Mouse (Mus musculus): ENCODE data around the gene Ank2.
"Not testable (repeated sequence)": the region's sequence is repeated elsewhere in the genome, so short reads cannot be mapped to it uniquely, and the experiment has no call there.

Gene Ank2

DNA sequence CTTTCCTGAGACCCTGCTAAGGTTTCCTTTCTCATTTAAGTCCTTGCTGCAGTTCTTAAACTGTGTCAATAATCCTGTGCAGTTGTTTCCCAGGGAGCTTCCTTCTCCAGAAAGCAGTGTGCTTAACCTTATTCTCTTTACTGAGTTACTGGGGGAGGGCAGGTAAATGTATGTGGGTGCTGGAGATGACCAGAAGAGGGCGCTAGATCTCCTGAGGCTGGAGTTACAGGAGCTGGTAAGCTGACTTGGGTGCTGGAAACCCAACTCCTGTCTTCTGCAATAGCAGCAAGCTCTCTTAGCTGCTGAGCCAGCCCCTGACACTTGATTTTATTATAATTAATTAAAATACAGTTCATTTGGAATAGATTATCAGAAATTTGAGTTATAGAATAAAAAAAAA lies 84.7 kb downstream of the Ank2 start:
- no peak for DNase-seq (ENCODE audit: low spot score)

- DNase-seq (ENCODE audit: low spot score), result no peak
Measured at GRCm38 (mm10) chr3:127408684-127409550, 90.2 kb downstream of the Ank2 start.

- DNase-seq (ENCODE audit: low spot score), result no peak
Measured at GRCm38 (mm10) chr3:127407868-127408574, 91.1 kb downstream of the Ank2 start.

DNA sequence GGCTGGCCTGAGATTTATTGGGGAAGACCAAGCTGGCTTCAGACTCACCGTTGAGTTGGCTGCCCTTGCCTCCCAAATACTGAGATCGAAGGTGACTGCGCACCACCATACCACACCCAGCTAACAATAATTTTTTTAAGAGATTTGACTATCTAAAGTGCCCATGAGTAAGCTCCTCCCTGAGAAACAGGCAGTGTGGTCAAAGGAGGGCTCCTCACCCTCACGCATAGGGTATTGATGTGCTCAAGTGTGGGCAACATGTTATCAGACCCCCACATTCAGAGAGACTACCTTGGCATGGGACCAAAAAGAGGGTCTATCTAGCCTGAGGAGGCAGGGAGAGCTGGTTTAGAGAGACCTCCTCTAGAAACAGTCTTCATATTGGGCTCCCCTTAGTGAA lies 92.3 kb downstream of the Ank2 start:
- DNase-seq (ENCODE audit: low spot score), result no peak

GRCm38 (mm10) chr3:127404371-127404770 lies 94.8 kb downstream of the Ank2 start:
- no peak for DNase-seq (ENCODE audit: low spot score)

- DNase-seq (ENCODE audit: low spot score), result no peak
Measured at GRCm38 (mm10) chr3:127400976-127401375, 98.2 kb downstream of the Ank2 start.

DNA sequence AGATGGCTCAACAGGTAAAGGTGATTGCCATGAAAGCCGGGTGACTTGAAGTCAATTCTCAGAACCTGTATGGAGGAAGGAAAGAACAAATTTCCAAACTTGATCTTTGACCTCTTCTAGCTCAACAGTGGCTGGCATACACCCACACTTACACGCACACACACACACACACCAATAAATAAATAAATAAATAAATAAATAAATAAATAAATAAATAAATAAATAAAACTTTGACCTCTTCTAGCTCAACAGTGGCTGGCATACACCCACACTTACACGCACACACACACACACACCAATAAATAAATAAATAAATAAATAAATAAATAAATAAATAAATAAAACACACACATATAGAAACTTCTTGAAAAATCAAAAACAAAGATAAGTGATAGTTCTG lies 98.7 kb downstream of the Ank2 start:
- not testable (repeated sequence) for DNase-seq (ENCODE audit: low spot score)

DNA sequence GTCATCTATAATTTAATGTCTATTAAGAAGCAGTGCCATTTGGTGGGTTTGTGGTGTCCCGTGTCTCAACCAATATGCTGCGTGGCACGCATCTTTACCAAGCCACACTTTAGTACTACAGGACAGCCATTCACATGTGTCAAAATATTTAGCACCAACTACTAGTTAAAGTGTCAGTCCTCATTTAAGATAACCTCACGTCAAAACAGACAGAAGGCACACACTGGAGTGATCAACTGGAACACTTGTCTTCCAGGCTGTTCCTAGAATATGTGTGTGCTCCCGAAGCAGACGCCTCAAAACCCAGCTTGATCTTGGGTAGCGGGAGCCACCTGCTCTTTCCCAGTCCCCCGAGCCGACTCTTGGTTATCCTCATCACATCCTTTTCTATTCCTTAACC lies 101.4 kb downstream of the Ank2 start:
- DNase-seq (ENCODE audit: low spot score), result no peak

- DNase-seq (ENCODE audit: low spot score), result no peak
Measured at GRCm38 (mm10) chr3:127395202-127395601, 103.9 kb downstream of the Ank2 start.

DNA sequence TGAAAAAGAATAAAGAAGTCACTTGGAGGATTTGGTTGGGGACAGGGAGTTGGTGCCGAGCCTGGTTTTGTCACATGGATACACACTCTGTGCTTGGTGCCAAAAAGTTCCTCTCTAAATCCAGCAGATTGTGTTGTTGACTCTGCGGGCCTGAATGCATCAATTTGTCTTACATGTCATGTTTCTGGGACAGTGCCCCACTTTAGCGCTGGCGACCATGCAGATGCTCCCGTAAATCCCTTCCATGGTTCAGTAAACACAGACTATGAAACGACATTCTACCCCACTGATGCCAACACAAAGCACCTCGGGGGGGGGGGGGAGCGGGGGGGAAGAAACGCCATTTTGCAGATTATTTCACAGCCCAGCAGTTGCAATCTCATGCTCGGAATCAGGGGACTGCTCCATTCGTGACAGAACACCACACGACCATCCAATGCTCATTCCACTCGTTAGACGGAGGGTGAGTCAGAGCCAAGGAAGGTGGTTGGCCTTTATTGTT lies 112.1 kb downstream of the Ank2 start:
- DNase-seq (ENCODE audit: low spot score), result no peak

DNA sequence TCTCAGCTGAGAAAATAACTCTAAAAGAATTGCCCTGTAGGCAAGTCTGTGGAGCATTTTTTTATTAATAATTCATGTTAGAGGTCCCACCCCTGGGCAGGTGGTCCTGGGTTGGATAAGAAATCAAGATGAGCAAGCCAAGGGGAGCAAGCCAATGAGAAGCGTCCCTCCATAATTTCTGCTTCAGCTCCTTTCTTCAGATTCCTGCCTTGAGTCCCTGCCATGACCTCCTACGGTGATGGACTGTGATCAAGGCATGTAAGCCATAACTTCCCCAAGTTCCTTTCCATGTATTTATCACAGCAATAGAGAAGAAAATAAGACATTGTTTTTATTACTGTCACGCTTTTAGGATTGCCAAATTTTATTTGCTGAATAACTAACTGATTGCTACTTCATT lies 115.9 kb downstream of the Ank2 start:
- DNase-seq (ENCODE audit: low spot score), result no peak

GRCm38 (mm10) chr3:127376901-127377460 lies 122.2 kb downstream of the Ank2 start:
- no peak for DNase-seq (ENCODE audit: low spot score)

DNA sequence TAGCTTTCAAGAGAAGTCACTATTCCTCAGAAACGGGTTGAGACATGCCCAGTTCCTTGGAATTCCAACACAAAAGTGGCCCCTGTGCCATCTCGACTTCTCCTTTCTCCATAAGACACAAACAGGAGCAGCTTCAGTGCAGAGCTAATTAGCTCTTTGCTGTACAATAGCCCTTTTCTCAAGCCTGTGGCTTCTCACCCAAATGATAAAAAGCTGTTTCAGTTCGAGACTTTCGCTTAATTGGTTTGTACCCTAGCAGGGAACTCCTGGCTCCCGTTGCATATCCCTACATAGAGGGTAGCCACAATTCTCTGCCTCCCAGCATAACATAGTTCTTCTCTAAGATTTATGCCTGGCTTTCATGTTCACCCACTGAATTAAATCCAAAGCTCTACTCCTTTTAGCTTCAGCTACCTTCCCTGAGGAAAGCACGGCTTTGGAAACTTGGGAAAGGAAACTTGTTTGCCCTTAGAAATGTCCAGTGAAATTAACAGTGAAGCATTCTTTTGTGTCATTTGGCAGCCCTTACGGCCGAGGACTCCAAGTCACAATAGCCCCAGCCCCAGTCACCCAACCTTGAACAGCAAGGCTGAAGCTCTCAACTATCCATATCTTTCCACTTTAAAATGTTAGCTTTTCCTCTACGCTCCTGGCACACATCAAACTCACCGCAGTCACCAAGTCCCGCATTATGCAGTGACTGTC lies 123.0 kb downstream of the Ank2 start:
- DNase-seq (ENCODE audit: low spot score), result no peak

- no peak for DNase-seq (ENCODE audit: low spot score)
Measured at GRCm38 (mm10) chr3:127374190-127374710, 124.9 kb downstream of the Ank2 start.

- no peak for DNase-seq (ENCODE audit: low spot score)
Measured at GRCm38 (mm10) chr3:127371774-127372173, 127.4 kb downstream of the Ank2 start.

DNA sequence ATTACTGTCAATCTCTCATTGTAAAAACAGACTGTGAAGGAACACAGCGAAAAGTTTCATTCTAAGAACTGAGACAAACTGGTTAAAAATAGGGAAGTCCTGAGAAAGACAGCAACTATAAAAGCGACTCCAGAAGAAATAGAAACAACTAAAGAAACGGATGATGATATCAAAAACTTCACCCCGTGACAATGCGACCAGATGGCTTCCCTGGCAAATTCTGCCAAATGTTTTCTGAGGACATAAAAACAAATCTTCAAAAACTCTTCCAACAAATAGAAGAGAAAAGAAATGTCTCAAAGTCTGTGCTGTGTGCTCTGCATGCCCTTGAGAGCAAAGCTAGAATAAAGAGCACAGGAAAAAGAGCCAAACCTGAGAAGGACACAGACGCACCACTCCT lies 129.6 kb downstream of the Ank2 start:
- no peak for DNase-seq (ENCODE audit: low spot score)

- no peak for DNase-seq (ENCODE audit: low spot score)
Measured at GRCm38 (mm10) chr3:127367450-127367849, 131.7 kb downstream of the Ank2 start.

- DNase-seq (ENCODE audit: low spot score), result no peak
Measured at GRCm38 (mm10) chr3:127363512-127363911, 135.6 kb downstream of the Ank2 start.

- DNase-seq (ENCODE audit: low spot score), result no peak
Measured at GRCm38 (mm10) chr3:127362611-127363393, 136.3 kb downstream of the Ank2 start.

DNA sequence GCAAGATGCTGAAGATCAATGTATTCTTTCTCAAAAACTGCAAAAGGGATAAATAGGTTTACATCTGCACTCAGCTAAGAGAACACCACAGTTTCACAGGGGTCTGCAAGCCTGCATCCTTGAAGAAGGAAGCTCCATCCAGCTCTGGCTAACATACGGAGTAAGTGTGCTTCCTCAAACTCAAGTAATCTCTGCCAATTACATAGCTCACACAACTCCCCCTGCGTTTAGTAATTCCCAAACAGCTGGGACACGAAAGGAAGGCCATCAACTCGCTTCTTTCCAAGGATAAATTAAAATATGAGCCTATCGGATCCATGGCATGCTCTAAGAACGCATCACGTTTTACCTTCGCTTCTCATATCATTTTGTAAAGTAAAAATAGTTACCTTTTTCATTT lies 137.3 kb downstream of the Ank2 start:
- DNase-seq (ENCODE audit: low spot score), result no peak

DNA sequence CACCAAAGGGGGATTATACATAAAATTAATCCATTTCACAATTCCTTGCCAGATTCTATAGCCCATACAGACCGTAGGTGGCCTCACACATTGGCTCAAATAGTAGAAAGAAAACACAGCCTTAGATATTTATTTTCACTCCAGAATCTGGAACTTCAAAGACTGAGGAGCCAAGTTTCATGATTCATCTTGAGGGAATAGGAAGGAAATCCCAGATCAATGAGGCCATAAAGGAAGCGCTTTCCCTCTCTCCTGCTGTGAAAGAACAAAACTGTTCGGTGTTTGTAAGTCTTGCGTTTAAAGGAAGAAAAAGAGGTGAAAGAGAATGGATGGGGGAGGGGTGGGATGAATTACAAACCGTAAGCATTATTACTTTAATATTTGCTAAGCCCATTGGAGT lies 137.8 kb downstream of the Ank2 start:
- DNase-seq (ENCODE audit: low spot score), result no peak
